8 mouse cellular contexts compared by ENCODE assay signal in the genomic region with DNA sequence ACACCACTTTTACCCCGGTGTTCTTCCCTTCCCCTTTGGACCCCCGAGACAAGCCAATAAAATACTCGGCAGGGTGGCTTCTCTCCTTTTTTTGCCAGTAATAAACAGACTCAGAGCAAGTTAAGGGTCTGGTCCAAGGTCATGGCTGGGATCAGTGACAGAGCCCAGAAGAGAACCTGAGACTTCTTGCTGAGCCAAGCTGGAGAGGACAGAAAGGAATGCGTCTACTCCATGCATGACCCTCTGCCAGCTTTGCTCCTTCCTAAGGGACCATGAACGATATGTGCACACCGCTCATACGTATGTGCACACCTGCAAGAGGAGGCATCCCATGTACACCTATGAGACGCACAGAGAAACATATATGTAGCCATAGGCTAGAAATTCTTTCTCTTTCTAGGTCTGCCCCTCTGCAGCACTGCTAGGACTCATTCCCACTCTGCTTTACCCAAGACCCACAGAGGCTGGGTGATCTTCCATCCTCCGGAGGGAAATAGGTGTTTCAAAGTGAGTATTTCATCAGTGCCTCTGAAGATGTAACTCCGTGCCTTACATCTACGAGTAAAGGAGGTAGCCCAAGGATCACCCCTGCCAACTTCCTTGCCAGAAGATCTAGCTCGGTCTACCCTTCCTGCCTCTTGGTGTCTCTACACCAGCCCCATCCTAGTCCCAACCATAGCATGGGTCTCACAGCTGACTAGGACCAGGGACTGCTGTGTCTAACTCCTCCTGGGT. TPM values are rescaled to one million over a fixed set of nuclear protein-coding genes. Genes with fewer than 3 reads are reported as not detected.
DNase-seq lines count a peak whose midpoint lies in the region; ATAC-seq and TF ChIP-seq lines count a peak whose summit lies in the region.

No protein-coding gene starts in this region.

- intact Hi-C loops in left cerebral cortex, postnatal 14 days (cut with DNase I): no loop called here

- no peaks in the 10 kb centered on the region for H3K9me3 ChIP-seq in erythroblast, embryonic 14.5 days (ENCODE audit: control insufficient read depth, low read length)
- no peaks in the 10 kb centered on the region for H3K9me3 ChIP-seq in liver, embryonic 12.5 days (replicated peaks)

- TF ChIP-seq POLR2A in testis, adult 2 months (IDR thresholded peaks at IDR 0.05; ENCODE audit: control insufficient read depth, low read depth, low read length): no peak

- peak overlapping the region; percentile 88 for H3K4me2 ChIP-seq in liver, embryonic 12.5 days

- no peak for ATAC-seq in erythroblast, adult 5-6 weeks (replicated peaks; ENCODE audit: low FRiP score, poor library complexity, severe bottlenecking)
- ATAC-seq in liver, embryonic 12.5 days: no peak

- H3K27ac ChIP-seq in testis, adult 2 months (ENCODE audit: control insufficient read depth, insufficient read depth, low read depth, low read length): no peak overlapping the region
- no peak overlapping the region for H3K27ac ChIP-seq in liver, embryonic 12.5 days

- H3K27me3 ChIP-seq in erythroblast, embryonic 14.5 days (ENCODE audit: control insufficient read depth): peaks cover 32% of the 10 kb centered on the region
- H3K27me3 ChIP-seq in testis, adult 2 months (ENCODE audit: control insufficient read depth, insufficient read depth, low read length): no peaks in the 10 kb centered on the region
- H3K27me3 ChIP-seq in liver, embryonic 12.5 days (replicated peaks): peaks cover 52% of the 10 kb centered on the region

- 45% methylated on average over 12 of the region's 12 CpGs for WGBS in liver, embryonic 12.5 days (ENCODE audit: insufficient replicate concordance)

- no peak for DNase-seq in testis, postnatal 14 days (ENCODE audit: low spot score)
- DNase-seq in urinary bladder, postnatal 25 days (ENCODE audit: low spot score): no peak
- DNase-seq in adrenal gland, adult (ENCODE audit: inconsistent age in 2 of 2, low spot score in 1 of 2): no peak
- no peak for DNase-seq in left cerebral cortex, postnatal 14 days (ENCODE audit: low spot score in 2 of 2)

- peaks cover 35% of the 10 kb centered on the region for H3K4me1 ChIP-seq in erythroblast, embryonic 14.5 days (ENCODE audit: control insufficient read depth)
- peaks cover 18% of the 10 kb centered on the region for H3K4me1 ChIP-seq in testis, adult 2 months (ENCODE audit: control insufficient read depth, insufficient read depth, low read length)
- peaks cover 32% of the 10 kb centered on the region for H3K4me1 ChIP-seq in liver, embryonic 12.5 days

- H3K36me3 ChIP-seq in erythroblast, embryonic 14.5 days (ENCODE audit: control insufficient read depth): no peaks in the 10 kb centered on the region
- H3K36me3 ChIP-seq in testis, adult 2 months (ENCODE audit: control insufficient read depth, insufficient read depth, low read length): no peaks in the 10 kb centered on the region
- no peaks in the 10 kb centered on the region for H3K36me3 ChIP-seq in liver, embryonic 12.5 days

- H3K4me3 ChIP-seq in erythroblast, embryonic 14.5 days (replicated peaks): peak overlapping the region; percentile 58
- peak overlapping the region; percentile 74 for H3K4me3 ChIP-seq in testis, adult 2 months (ENCODE audit: control insufficient read depth, low read depth, low read length)
- peak overlapping the region; percentile 60 for H3K4me3 ChIP-seq in liver, embryonic 12.5 days

- TF ChIP-seq CTCF in testis, adult 2 months (IDR thresholded peaks at IDR 0.05; ENCODE audit: control insufficient read depth, insufficient read depth, insufficient replicate concordance, low read depth, low read length): no peak

- H3K9ac ChIP-seq in liver, embryonic 12.5 days: peak overlapping the region; percentile 66

RNA-seq across cellular contexts. Expression of gene 6430571L13Rik, which starts 0.7 kb away (rescaled TPM):
- not detected in 2 replicates for polyA plus RNA-seq in erythroblast, embryonic 14.5 days (2012)
- not detected in 2 replicates for total RNA-seq in erythroblast, adult 5-6 weeks (2015; ENCODE audit: low replicate concordance)
- total RNA-seq in erythroblast, adult 5-6 weeks (2017; ENCODE audit: low replicate concordance): not detected in 2 replicates
- polyA plus RNA-seq in testis, adult 2 months (2012; rRNA removed): 0.40 and 0.53 TPM in 2 replicates
- 0.06 and 0.10 TPM in 2 replicates for polyA plus RNA-seq in liver, embryonic 12.5 days (2016; fragmentation: Nextera tagmentation; extraction: Ambion mirVana)
- 1 to 10 TPM; 2.4 to 3.4 TPM for total RNA-seq in left cerebral cortex, postnatal 14 days (2021)

RNA-seq across cellular contexts. Expression of gene Hemk1, which starts 2.9 kb away (rescaled TPM):
- polyA plus RNA-seq in erythroblast, embryonic 14.5 days (2012): 0.24 and 0.32 TPM in 2 replicates
- total RNA-seq in erythroblast, adult 5-6 weeks (2015; ENCODE audit: low replicate concordance): 2.7 TPM in 1 of 2 replicates, not detected in the other
- 0.94 and 5.2 TPM in 2 replicates for total RNA-seq in erythroblast, adult 5-6 weeks (2017; ENCODE audit: low replicate concordance)
- polyA plus RNA-seq in testis, adult 2 months (2012; rRNA removed): 22.0 TPM in 2 replicates
- polyA plus RNA-seq in liver, embryonic 12.5 days (2016; fragmentation: Nextera tagmentation; extraction: Ambion mirVana): 4.9 and 5.0 TPM in 2 replicates
- 10 to 100 TPM; 16.5 to 16.6 TPM for total RNA-seq in left cerebral cortex, postnatal 14 days (2021)

RNA-seq across cellular contexts. Expression of gene Cish, which starts 45.3 kb away (rescaled TPM):
- 1.9 and 4.1 TPM in 2 replicates for polyA plus RNA-seq in erythroblast, embryonic 14.5 days (2012)
- total RNA-seq in erythroblast, adult 5-6 weeks (2015; ENCODE audit: low replicate concordance): 2.1 and 7.9 TPM in 2 replicates
- 2.0 and 4.7 TPM in 2 replicates for total RNA-seq in erythroblast, adult 5-6 weeks (2017; ENCODE audit: low replicate concordance)
- 2.7 and 3.8 TPM in 2 replicates for polyA plus RNA-seq in testis, adult 2 months (2012; rRNA removed)
- polyA plus RNA-seq in liver, embryonic 12.5 days (2016; fragmentation: Nextera tagmentation; extraction: Ambion mirVana): 16.2 and 18.1 TPM in 2 replicates
- total RNA-seq in left cerebral cortex, postnatal 14 days (2021): 10 to 100 TPM in 1 of 2 experiments, 1 to 10 TPM in 1; 6.7 to 11.1 TPM

RNA-seq across cellular contexts. Expression of gene Mapkapk3, which starts 51.4 kb away (rescaled TPM):
- polyA plus RNA-seq in erythroblast, embryonic 14.5 days (2012): 0.11 TPM in 2 replicates
- 10.8 and 25.3 TPM in 2 replicates for total RNA-seq in erythroblast, adult 5-6 weeks (2015; ENCODE audit: low replicate concordance)
- total RNA-seq in erythroblast, adult 5-6 weeks (2017; ENCODE audit: low replicate concordance): 25.1 and 41.4 TPM in 2 replicates
- polyA plus RNA-seq in testis, adult 2 months (2012; rRNA removed): 4.1 and 5.2 TPM in 2 replicates
- 12.5 and 13.2 TPM in 2 replicates for polyA plus RNA-seq in liver, embryonic 12.5 days (2016; fragmentation: Nextera tagmentation; extraction: Ambion mirVana)
- total RNA-seq in left cerebral cortex, postnatal 14 days (2021): 1 to 10 TPM; 2.4 to 2.7 TPM

RNA-seq across cellular contexts. Expression of gene Cacna2d2, which starts 58.3 kb away (rescaled TPM):
- polyA plus RNA-seq in erythroblast, embryonic 14.5 days (2012): not detected in 2 replicates
- 0.63 TPM in 1 of 2 replicates, not detected in the other for total RNA-seq in erythroblast, adult 5-6 weeks (2015; ENCODE audit: low replicate concordance)
- total RNA-seq in erythroblast, adult 5-6 weeks (2017; ENCODE audit: low replicate concordance): not detected in 2 replicates
- polyA plus RNA-seq in testis, adult 2 months (2012; rRNA removed): 5.2 and 8.2 TPM in 2 replicates
- 0.02 and 0.13 TPM in 2 replicates for polyA plus RNA-seq in liver, embryonic 12.5 days (2016; fragmentation: Nextera tagmentation; extraction: Ambion mirVana)
- total RNA-seq in left cerebral cortex, postnatal 14 days (2021): 10 to 100 TPM; 28.1 to 34.6 TPM
